Mouse (Mus musculus) limb, embryonic 14.5 days (tissue): ENCODE measurements around the gene Stat5a. TPM values are rescaled to one million over a fixed set of nuclear protein-coding genes. Genes with fewer than 3 reads are reported as not detected.

ENCODE experiments used
- ATAC-seq: fragments of 200-750 bp; cut with Nextera tagmentation; 2 replicates; pipeline ENCODE4 v1.8.0; 2017; ENCODE audit warnings: low read depth, moderate number of reproducible peaks, moderate TSS enrichment; ENCODE audit not compliant: low FRiP score
- DNase-seq: peaks from one replicate; pipeline ENCODE4 v3.0.0-alpha.2; 2015; ENCODE audit warnings: low spot score
- H3K27ac ChIP-seq: fragments of 300-500 bp; sonication (generic); replicated peaks from 2 replicates; pipeline ENCODE4 v1.5.1; 2014; ENCODE audit warnings: low read depth, mild to moderate bottlenecking, low read length, moderate library complexity, mixed read lengths
- H3K27me3 ChIP-seq: fragments of 300-500 bp; sonication (generic); 2 replicates; pipeline ENCODE4 v1.6.1; 2014; ENCODE audit warnings: low read length, mixed read lengths; ENCODE audit not compliant: control insufficient read depth, insufficient read depth
- H3K36me3 ChIP-seq: fragments of 300-500 bp; sonication (generic); 2 replicates; pipeline ENCODE4 v1.6.1; 2014; ENCODE audit warnings: mild to moderate bottlenecking, low read length, moderate library complexity, mixed read lengths; ENCODE audit not compliant: control insufficient read depth, insufficient read depth
- H3K4me1 ChIP-seq: fragments of 300-500 bp; sonication (generic); 2 replicates; pipeline ENCODE4 v1.6.1; 2014; ENCODE audit warnings: antibody characterized with exemption, low read length, mixed read lengths; ENCODE audit not compliant: control insufficient read depth, insufficient read depth
- H3K4me2 ChIP-seq: fragments of 300-500 bp; sonication (generic); replicated peaks from 2 replicates; pipeline ENCODE4 v1.6.1; 2014; ENCODE audit warnings: low read depth, mild to moderate bottlenecking, low read length, moderate library complexity; ENCODE audit not compliant: severe bottlenecking
- H3K4me3 ChIP-seq: fragments of 300-500 bp; sonication (generic); replicated peaks from 2 replicates; pipeline ENCODE4 v1.5.1; 2014; ENCODE audit warnings: low read length
- H3K9ac ChIP-seq: fragments of 300-500 bp; sonication (generic); 2 replicates; pipeline ENCODE4 v1.6.1; 2014; ENCODE audit warnings: mild to moderate bottlenecking, low read depth, low read length, moderate library complexity; ENCODE audit not compliant: severe bottlenecking
- H3K9me3 ChIP-seq: fragments of 300-500 bp; sonication (generic); 2 replicates; pipeline ENCODE4 v1.6.1; 2016; ENCODE audit warnings: low read length; ENCODE audit not compliant: control insufficient read depth
- POLR2A ChIP-seq: fragments of 200-500 bp; IDR thresholded peaks from 2 replicates; pipeline ENCODE4 v1.8.0; 2012; ENCODE audit warnings: inconsistent platforms, mild to moderate bottlenecking, moderate library complexity, borderline replicate concordance; ENCODE audit not compliant: insufficient read depth, insufficient read length; ENCODE audit errors: extremely low read depth
- WGBS: fragments of 180-500 bp; shearing (Covaris S2); extraction: QIAGEN DNeasy Blood & Tissue Kit; methylation state at CpG from one replicate; pipeline ENCODE4 v1.1.7; 2014; 5-methylcytosine and 5-hydroxymethylcytosine counted together
- polyA plus RNA-seq, 2 experiments: library from polyadenylated mRNA; depleted of rRNA in 1 of 2; stranded (reverse) in 1 of 2; unstranded in 1 of 2; fragments of >200 nt; fragmentation: Nextera tagmentation in 1 of 2; extraction: Ambion mirVana in 1 of 2; gene quantifications; 2 replicates each; pipeline versions ENCODE4 v1.2.1 to v1.2.3; 2012 to 2014

Gene Stat5a
- polyA plus RNA-seq, 2 experiments = 7.8 to 8.0 TPM

- ATAC-seq (no peak), DNase-seq (no peak)
- Histone ChIP-seq H3K27me3 (no peaks in the 10 kb centered on the region), H3K27ac (no peak overlapping the region), H3K36me3 (no peaks in the 10 kb centered on the region), H3K4me2 (no peak overlapping the region), H3K9me3 (no peaks in the 10 kb centered on the region), H3K4me3 (no peak overlapping the region), H3K9ac (no peak overlapping the region), H3K4me1 (no peaks in the 10 kb centered on the region)
- WGBS = 70% methylated on average over 10 of the region's 10 CpGs
- TF ChIP-seq POLR2A = no peak
Measured at GRCm38 (mm10) chr11:100870256-100870967, 11.3 kb downstream of the Stat5a start.

GRCm38 (mm10) chr11:100870968-100871350 lies 11.8 kb downstream of the Stat5a start:
- no peak for TF ChIP-seq POLR2A
- H3K4me1 ChIP-seq = no peaks in the 10 kb centered on the region
- no peak overlapping the region for H3K4me2 ChIP-seq
- H3K9ac ChIP-seq = no peak overlapping the region
- WGBS = 66% methylated on average over 8 of the region's 8 CpGs
- H3K36me3 ChIP-seq = no peaks in the 10 kb centered on the region
- H3K27ac ChIP-seq = no peak overlapping the region
- ATAC-seq = no peak
- no peaks in the 10 kb centered on the region for H3K9me3 ChIP-seq
- no peak overlapping the region for H3K4me3 ChIP-seq
- no peaks in the 10 kb centered on the region for H3K27me3 ChIP-seq
- DNase-seq = no peak

DNA sequence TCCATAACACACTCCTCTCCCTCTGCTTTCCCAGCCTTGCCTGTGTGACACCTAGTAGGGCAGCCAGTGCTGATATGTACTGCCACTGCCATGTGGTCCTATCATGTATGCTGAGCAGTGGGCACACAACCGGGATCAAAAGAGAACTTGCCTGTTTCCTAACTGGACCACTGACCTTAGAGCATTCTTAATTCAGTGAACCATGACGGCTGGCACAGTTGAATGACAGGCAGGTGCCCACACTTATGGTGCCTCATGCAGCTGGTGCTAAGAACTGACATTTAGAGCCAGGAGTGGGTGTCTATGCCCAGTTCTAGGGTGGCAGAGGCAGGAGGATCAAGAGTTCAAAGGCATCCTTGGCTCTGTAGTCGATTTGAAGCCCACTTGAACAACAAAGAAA lies 16.6 kb downstream of the Stat5a start:
- H3K4me1 ChIP-seq = no peaks in the 10 kb centered on the region
- H3K9ac ChIP-seq = no peak overlapping the region
- no peak for ATAC-seq
- TF ChIP-seq POLR2A = no peak
- H3K27me3 ChIP-seq = no peaks in the 10 kb centered on the region
- 85% methylated on average over 3 of the region's 3 CpGs for WGBS
- no peak overlapping the region for H3K27ac ChIP-seq
- no peaks in the 10 kb centered on the region for H3K36me3 ChIP-seq
- no peak overlapping the region for H3K4me2 ChIP-seq
- no peaks in the 10 kb centered on the region for H3K9me3 ChIP-seq
- no peak overlapping the region for H3K4me3 ChIP-seq
- no peak for DNase-seq

- WGBS = 84% methylated on average over 15 of the region's 15 CpGs
- ATAC-seq = no peak
- no peaks in the 10 kb centered on the region for H3K27me3 ChIP-seq
Measured at GRCm38 (mm10) chr11:100879321-100880078, 20.3 kb downstream of the Stat5a start.

GRCm38 (mm10) chr11:100883640-100884039 lies 24.5 kb downstream of the Stat5a start:
- Histone ChIP-seq H3K9ac (no peak overlapping the region), H3K4me3 (no peak overlapping the region), H3K9me3 (no peaks in the 10 kb centered on the region), H3K4me2 (no peak overlapping the region), H3K27ac (no peak overlapping the region), H3K4me1 (no peaks in the 10 kb centered on the region), H3K27me3 (no peaks in the 10 kb centered on the region), H3K36me3 (peaks cover 22% of the 10 kb centered on the region)
- ATAC-seq (no peak), DNase-seq (no peak)
- no peak for TF ChIP-seq POLR2A
- WGBS = 95% methylated on average over 10 of the region's 10 CpGs

More at GRCm38 (mm10) chr11:100879321-100880078, 20.3 kb downstream of the Stat5a start:
- Histone ChIP-seq H3K36me3 (no peaks in the 10 kb centered on the region), H3K4me1 (no peaks in the 10 kb centered on the region), H3K9me3 (no peaks in the 10 kb centered on the region), H3K4me3 (no peak overlapping the region), H3K4me2 (no peak overlapping the region), H3K27ac (no peak overlapping the region), H3K9ac (no peak overlapping the region)
- no peak for TF ChIP-seq POLR2A
- DNase-seq = no peak
